Mouse (Mus musculus): ENCODE results near the gene Lypd4. TPM values are rescaled to one million over a fixed set of nuclear protein-coding genes. Genes with fewer than 3 reads are reported as not detected.

The Lypd4 gene
- polyA plus RNA-seq, 1 experiment from 2014 or later: not detected

DNA sequence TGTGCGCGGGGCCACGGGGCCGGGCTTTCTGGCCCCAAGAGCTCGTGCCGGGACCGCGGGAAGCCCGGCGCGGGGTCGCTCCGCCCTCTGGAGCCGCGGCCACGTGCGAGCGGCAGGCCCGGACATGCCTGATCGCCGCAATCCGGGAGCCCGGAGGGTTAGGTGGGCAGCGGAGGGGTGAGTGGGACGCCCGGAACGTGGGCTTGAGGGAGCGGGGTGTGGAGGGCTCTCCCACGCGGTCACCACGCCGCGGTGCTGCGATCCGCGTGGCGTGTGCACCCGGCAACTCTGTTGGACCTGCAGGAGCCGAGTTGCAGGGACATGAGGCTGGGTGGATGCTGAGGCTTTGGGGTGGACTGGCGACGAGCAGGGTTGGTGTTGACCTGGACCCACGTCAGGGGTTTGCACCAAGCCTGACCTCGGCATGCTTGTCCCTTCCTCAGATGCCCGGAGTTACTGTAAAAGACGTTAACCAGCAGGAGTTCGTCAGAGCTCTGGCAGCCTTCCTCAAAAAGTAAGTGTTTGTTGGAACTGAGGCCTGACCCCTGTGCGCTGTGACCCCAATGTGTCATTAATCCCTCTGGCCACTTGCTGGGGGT lies 15.1 kb upstream of the Lypd4 start:
- H3K4me1 ChIP-seq (ENCODE audit: control insufficient read depth, insufficient read depth, low read length): peaks cover 19% of the 10 kb centered on the region
- peak overlapping the region; percentile 100 for H3K9ac ChIP-seq (ENCODE audit: low read length)
- H3K9me3 ChIP-seq (ENCODE audit: control insufficient read depth, low read length): no peaks in the 10 kb centered on the region
- H3K36me3 ChIP-seq (ENCODE audit: control insufficient read depth, insufficient read depth, low read length): peaks cover 31% of the 10 kb centered on the region
- DNase-seq (ENCODE audit: low spot score) (no peak), ATAC-seq (ENCODE audit: insufficient number of reproducible peaks, low FRiP score, low TSS enrichment, low read depth) (no peak)
- peak overlapping the region; percentile 100 for H3K4me3 ChIP-seq (ENCODE audit: low read depth, low read length)
- H3K27me3 ChIP-seq (ENCODE audit: control insufficient read depth, insufficient read depth, low read length): no peaks in the 10 kb centered on the region
- peak overlapping the region; percentile 77 for H3K4me2 ChIP-seq (ENCODE audit: low read depth, severe bottlenecking)
- 0% methylated on average over 47 of the region's 47 CpGs for WGBS
- H3K27ac ChIP-seq (replicated peaks; ENCODE audit: low read depth, low read length): peak overlapping the region; percentile 82

DNA sequence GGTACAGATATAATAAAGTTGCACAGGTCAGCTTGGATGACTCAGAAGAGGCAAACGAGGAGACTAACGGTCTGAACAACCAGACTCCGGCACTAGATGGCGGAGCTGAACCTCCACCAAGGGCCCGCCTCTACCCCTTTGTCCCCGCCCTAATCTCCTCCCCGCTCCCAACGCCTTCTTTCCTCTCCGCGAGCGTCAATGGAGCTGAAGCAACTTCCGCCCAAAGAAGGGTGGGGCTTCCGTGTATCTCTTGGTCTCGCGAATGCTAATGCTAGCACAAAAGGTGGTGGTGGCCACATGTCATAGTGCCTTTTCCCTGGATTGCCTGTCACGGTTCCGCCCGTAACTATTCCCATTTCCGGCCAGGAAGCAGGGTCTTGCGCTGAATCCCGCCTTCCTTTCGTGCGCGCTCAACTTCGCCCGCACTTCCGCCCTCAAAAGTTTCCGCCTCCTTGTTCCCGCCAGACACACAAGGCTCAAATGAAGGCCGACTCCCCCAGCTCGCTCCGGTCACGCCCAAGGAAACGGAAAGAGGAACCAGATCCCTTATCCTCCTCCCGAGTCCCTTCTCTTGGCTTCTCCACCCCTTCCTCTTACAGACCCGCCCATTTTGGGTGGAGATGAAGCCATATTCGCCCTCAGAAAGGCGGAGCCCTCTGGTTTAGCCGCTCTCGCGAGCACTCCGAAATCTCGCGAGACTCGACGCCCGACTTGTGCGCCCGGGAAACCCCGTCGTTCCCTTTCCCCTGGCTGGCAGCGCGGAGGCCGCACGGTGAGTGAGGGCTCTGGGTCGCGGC lies 14.4 kb upstream of the Lypd4 start, which contains the start of gene Rps19:
Gene Rps19, plus strand, starts transcription at position 476 of the 797 bp plus-strand sequence.
- H3K27ac ChIP-seq (replicated peaks; ENCODE audit: low read depth, low read length): peak within 1 kb of the TSS; percentile 82
- peak within 1 kb of the TSS; percentile 100 for H3K4me3 ChIP-seq (ENCODE audit: low read depth, low read length)
- peak within 1 kb of the TSS; percentile 77 for H3K4me2 ChIP-seq (ENCODE audit: low read depth, severe bottlenecking)
- peaks cover 19% of the 10 kb centered on the region for H3K4me1 ChIP-seq (ENCODE audit: control insufficient read depth, insufficient read depth, low read length)
- under 1% methylated on average over 57 of the region's 57 CpGs for WGBS
- H3K9ac ChIP-seq (ENCODE audit: low read length): peak within 1 kb of the TSS; percentile 100
- DNase-seq (ENCODE audit: low spot score) (peak; percentile 99), ATAC-seq (ENCODE audit: insufficient number of reproducible peaks, low FRiP score, low TSS enrichment, low read depth) (peak; percentile 94)
- H3K27me3 ChIP-seq (ENCODE audit: control insufficient read depth, insufficient read depth, low read length): no peaks in the 10 kb centered on the region
- no peaks in the 10 kb centered on the region for H3K9me3 ChIP-seq (ENCODE audit: control insufficient read depth, low read length)
- H3K36me3 ChIP-seq (ENCODE audit: control insufficient read depth, insufficient read depth, low read length): peaks cover 25% of the 10 kb centered on the region

DNA sequence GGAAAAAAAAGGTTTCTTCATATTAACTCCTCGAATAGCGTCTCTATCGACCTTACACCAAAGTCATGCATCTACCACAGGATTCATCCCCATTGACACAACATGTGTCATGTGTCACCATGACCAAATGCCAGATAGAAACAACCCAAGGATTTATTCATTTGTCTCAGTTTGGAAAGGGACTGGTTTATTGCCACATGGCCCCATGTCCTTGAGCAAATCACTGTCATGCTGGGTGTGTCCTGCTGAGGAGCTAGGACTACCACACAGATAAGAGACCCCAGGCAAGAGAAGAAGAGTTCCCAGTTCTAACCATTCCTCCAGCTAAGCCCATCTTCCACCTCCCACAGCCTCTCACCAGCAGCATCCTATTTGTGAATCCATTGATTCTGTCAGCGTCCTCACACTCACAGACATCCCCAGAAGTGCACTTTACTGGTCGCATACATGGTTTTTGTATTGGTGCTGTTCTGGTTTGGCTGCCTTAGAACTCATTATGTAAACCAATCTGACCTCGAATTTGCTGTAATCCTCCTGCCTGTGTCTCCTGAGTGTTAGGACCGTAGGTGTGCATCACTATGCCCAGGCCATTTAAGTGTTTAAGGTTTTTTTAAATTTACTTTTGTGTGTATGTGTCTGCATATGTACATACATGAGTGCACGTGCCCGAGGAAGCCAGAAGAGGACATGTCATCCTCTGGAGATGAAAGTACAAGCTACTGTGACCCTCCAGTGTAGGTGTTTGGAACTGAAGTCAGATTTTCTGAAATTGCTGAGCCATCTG lies 12.9 kb upstream of the Lypd4 start:
- DNase-seq (ENCODE audit: low spot score) (no peak), ATAC-seq (ENCODE audit: insufficient number of reproducible peaks, low FRiP score, low TSS enrichment, low read depth) (no peak)
- H3K4me2 ChIP-seq (ENCODE audit: low read depth, severe bottlenecking): no peak overlapping the region
- WGBS: 90% methylated on average over 9 of the region's 9 CpGs
- H3K4me1 ChIP-seq (ENCODE audit: control insufficient read depth, insufficient read depth, low read length): peaks cover 19% of the 10 kb centered on the region
- H3K36me3 ChIP-seq (ENCODE audit: control insufficient read depth, insufficient read depth, low read length): peaks cover 16% of the 10 kb centered on the region
- H3K27me3 ChIP-seq (ENCODE audit: control insufficient read depth, insufficient read depth, low read length): no peaks in the 10 kb centered on the region
- no peaks in the 10 kb centered on the region for H3K9me3 ChIP-seq (ENCODE audit: control insufficient read depth, low read length)
- H3K4me3 ChIP-seq (ENCODE audit: low read depth, low read length): no peak overlapping the region
- no peak overlapping the region for H3K27ac ChIP-seq (replicated peaks; ENCODE audit: low read depth, low read length)
- H3K9ac ChIP-seq (ENCODE audit: low read length): no peak overlapping the region

DNA sequence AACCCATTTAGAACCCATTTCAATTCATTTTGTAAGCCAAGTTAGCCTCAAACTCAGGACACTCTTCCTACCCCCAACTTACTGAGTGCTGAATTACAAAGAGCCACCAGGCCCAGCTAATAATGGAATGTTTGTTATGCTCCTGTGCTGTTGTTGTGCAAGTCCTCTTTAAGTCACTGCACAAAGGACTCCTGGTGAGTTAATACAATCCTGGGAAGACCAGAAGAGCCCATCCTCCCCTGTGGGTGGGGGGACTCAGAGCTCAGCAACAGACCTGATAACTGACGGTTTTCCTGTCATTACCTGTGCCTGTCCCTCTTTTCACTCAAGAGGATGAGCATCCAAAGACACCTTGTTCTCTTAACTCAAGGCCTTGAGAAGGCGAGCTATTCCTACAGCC lies 9.9 kb upstream of the Lypd4 start:
- Histone ChIP-seq H3K9ac (ENCODE audit: low read length) (no peak overlapping the region), H3K36me3 (ENCODE audit: control insufficient read depth, insufficient read depth, low read length) (no peaks in the 10 kb centered on the region)
- 31% methylated on average over 2 of the region's 2 CpGs for WGBS

DNA sequence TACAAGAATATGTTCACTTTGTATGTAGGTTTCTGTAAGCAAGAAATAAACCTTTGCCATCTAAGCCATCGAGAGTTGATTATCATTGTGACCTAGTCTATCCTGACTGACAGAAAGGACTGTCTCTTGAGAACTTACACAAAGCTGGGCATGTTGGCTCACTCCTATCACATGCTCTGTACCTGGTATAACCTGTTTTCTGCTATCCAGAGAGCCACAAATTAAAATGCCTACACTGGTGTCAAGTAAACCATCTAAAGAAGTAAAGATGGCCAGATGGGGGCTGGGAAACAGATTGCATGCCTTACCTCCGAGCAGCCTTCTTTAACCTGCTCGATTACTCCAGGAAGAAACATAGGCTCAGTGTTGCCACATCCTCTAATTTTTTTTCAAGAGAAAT lies 7.8 kb upstream of the Lypd4 start:
- no peaks in the 10 kb centered on the region for H3K27me3 ChIP-seq (ENCODE audit: control insufficient read depth, insufficient read depth, low read length)
- DNase-seq (ENCODE audit: low spot score) (no peak), ATAC-seq (ENCODE audit: insufficient number of reproducible peaks, low FRiP score, low TSS enrichment, low read depth) (no peak)
- H3K4me1 ChIP-seq (ENCODE audit: control insufficient read depth, insufficient read depth, low read length): no peaks in the 10 kb centered on the region
- no peak overlapping the region for H3K4me3 ChIP-seq (ENCODE audit: low read depth, low read length)
- H3K36me3 ChIP-seq (ENCODE audit: control insufficient read depth, insufficient read depth, low read length): no peaks in the 10 kb centered on the region
- no peak overlapping the region for H3K27ac ChIP-seq (replicated peaks; ENCODE audit: low read depth, low read length)
- no peak overlapping the region for H3K9ac ChIP-seq (ENCODE audit: low read length)
- 60% methylated on average over 3 of the region's 3 CpGs for WGBS
- H3K4me2 ChIP-seq (ENCODE audit: low read depth, severe bottlenecking): no peak overlapping the region
- H3K9me3 ChIP-seq (ENCODE audit: control insufficient read depth, low read length): no peaks in the 10 kb centered on the region

More for the DNA sequence above, 9.9 kb upstream of the Lypd4 start:
- Histone ChIP-seq H3K9me3 (ENCODE audit: control insufficient read depth, low read length) (no peaks in the 10 kb centered on the region), H3K27me3 (ENCODE audit: control insufficient read depth, insufficient read depth, low read length) (no peaks in the 10 kb centered on the region), H3K4me3 (ENCODE audit: low read depth, low read length) (no peak overlapping the region), H3K27ac (replicated peaks; ENCODE audit: low read depth, low read length) (no peak overlapping the region), H3K4me1 (ENCODE audit: control insufficient read depth, insufficient read depth, low read length) (no peaks in the 10 kb centered on the region), H3K4me2 (ENCODE audit: low read depth, severe bottlenecking) (no peak overlapping the region)
- DNase-seq (ENCODE audit: low spot score) (no peak), ATAC-seq (ENCODE audit: insufficient number of reproducible peaks, low FRiP score, low TSS enrichment, low read depth) (no peak)

DNA sequence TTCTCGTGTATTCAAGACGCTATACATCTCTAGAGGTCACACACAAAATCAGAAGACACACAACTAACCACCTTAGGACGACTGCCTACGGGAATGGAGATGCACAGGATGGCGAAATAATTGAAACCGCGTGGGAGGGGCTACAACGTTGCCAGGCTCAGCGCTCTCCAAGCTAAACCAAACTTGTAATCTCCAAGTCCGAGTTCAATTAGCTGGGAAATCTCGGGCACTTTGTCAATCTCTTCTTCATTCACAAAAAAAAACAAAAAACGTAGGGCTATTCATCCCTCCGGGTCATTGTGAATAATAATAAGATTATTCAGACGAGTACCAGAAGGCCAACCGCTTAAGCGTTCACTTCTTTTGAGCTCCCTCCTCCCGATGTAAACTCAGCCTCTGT lies 661 bp downstream of the Lypd4 start:
- Histone ChIP-seq H3K36me3 (ENCODE audit: control insufficient read depth, insufficient read depth, low read length) (no peaks in the 10 kb centered on the region), H3K27ac (replicated peaks; ENCODE audit: low read depth, low read length) (no peak overlapping the region), H3K9me3 (ENCODE audit: control insufficient read depth, low read length) (peaks cover 7% of the 10 kb centered on the region; the same call in 1 of the 2 replicates), H3K4me3 (ENCODE audit: low read depth, low read length) (no peak overlapping the region), H3K4me2 (ENCODE audit: low read depth, severe bottlenecking) (no peak overlapping the region), H3K4me1 (ENCODE audit: control insufficient read depth, insufficient read depth, low read length) (no peaks in the 10 kb centered on the region), H3K9ac (ENCODE audit: low read length) (no peak overlapping the region), H3K27me3 (ENCODE audit: control insufficient read depth, insufficient read depth, low read length) (0 out of 2 replicates have a peak, but pooled peaks cover 3% of the 10 kb centered on the region)
- WGBS: 69% methylated on average over 17 of the region's 17 CpGs
- DNase-seq (ENCODE audit: low spot score) (no peak), ATAC-seq (ENCODE audit: insufficient number of reproducible peaks, low FRiP score, low TSS enrichment, low read depth) (no peak)

DNA sequence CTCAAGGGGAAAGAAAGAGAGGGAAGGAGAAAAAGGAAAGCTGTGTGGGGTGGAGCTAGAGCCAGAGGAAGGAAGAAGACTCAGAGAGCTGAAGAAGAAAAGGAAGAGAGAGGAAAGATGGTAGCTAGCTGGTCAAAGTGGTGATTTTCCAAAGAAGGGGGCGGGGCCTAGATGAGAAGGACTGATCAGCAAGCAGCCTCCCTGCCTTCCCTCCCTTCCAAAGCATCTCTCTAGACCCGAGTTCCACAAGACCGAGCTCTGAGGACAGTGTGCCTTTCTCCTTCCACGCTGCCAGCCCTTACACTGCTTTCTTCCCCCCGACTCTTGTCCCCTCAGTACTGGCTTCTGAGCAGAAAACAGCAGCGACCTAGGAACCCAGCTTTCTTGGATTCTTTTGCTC lies 5.6 kb downstream of the Lypd4 start:
- H3K4me3 ChIP-seq (ENCODE audit: low read depth, low read length): no peak overlapping the region
- no peaks in the 10 kb centered on the region for H3K27me3 ChIP-seq (ENCODE audit: control insufficient read depth, insufficient read depth, low read length)
- H3K36me3 ChIP-seq (ENCODE audit: control insufficient read depth, insufficient read depth, low read length): no peaks in the 10 kb centered on the region
- ATAC-seq (ENCODE audit: insufficient number of reproducible peaks, low FRiP score, low TSS enrichment, low read depth): no peak
- DNase-seq (ENCODE audit: low spot score): no peak
- H3K4me2 ChIP-seq (ENCODE audit: low read depth, severe bottlenecking): no peak overlapping the region
- H3K9ac ChIP-seq (ENCODE audit: low read length): no peak overlapping the region
- H3K27ac ChIP-seq (replicated peaks; ENCODE audit: low read depth, low read length): no peak overlapping the region
- WGBS: 44% methylated on average over 6 of the region's 6 CpGs
- no peaks in the 10 kb centered on the region for H3K4me1 ChIP-seq (ENCODE audit: control insufficient read depth, insufficient read depth, low read length)
- no peaks in the 10 kb centered on the region for H3K9me3 ChIP-seq (ENCODE audit: control insufficient read depth, low read length)

DNA sequence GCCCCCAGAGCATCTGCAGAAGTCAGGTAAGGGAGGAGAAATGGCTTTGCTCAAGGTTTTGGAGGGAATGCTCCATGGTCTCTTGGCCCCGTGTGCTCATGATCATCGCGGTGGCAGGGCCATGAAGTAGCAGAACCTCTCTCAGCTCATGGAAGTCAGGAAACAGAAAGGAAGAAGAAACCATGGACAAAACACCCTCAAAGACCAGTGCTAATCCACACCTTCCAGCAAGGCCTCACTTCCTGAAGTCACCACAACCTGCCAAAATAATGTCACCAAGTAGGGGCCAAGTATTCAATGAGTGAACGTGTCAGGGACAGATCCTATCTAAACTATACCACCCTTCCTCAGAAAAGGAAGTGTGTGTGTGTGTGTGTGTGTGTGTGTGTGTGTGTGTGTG lies 6.9 kb downstream of the Lypd4 start:
- ATAC-seq (ENCODE audit: insufficient number of reproducible peaks, low FRiP score, low TSS enrichment, low read depth) (no peak), DNase-seq (ENCODE audit: low spot score) (no peak)
- 91% methylated on average over 4 of the region's 4 CpGs for WGBS
- Histone ChIP-seq H3K4me3 (ENCODE audit: low read depth, low read length) (no peak overlapping the region), H3K4me2 (ENCODE audit: low read depth, severe bottlenecking) (no peak overlapping the region), H3K27ac (replicated peaks; ENCODE audit: low read depth, low read length) (no peak overlapping the region), H3K36me3 (ENCODE audit: control insufficient read depth, insufficient read depth, low read length) (no peaks in the 10 kb centered on the region), H3K4me1 (ENCODE audit: control insufficient read depth, insufficient read depth, low read length) (no peaks in the 10 kb centered on the region), H3K9ac (ENCODE audit: low read length) (no peak overlapping the region), H3K9me3 (ENCODE audit: control insufficient read depth, low read length) (no peaks in the 10 kb centered on the region), H3K27me3 (ENCODE audit: control insufficient read depth, insufficient read depth, low read length) (no peaks in the 10 kb centered on the region)
